Mouse (Mus musculus): ENCODE measurements around the gene Gdf7.

Gene Gdf7

GRCm38 (mm10) chr12:8327675-8328053, 25.9 kb upstream of the Gdf7 start:
- peak; percentile 66 for DNase-seq (ENCODE audit: low read depth, low spot score)

GRCm38 (mm10) chr12:8326825-8327674, 25.3 kb upstream of the Gdf7 start:
- peak; percentile 95 for DNase-seq (ENCODE audit: low read depth, low spot score)

- peak; percentile 92 for DNase-seq (ENCODE audit: low read depth, low spot score)
Measured at GRCm38 (mm10) chr12:8325943-8326522, 24.3 kb upstream of the Gdf7 start.

- no peak for DNase-seq (ENCODE audit: low read depth, low spot score)
Measured at GRCm38 (mm10) chr12:8325245-8325942, 23.6 kb upstream of the Gdf7 start.

- no peak for DNase-seq (ENCODE audit: low read depth, low spot score)
Measured at GRCm38 (mm10) chr12:8324086-8324485, 22.3 kb upstream of the Gdf7 start.

GRCm38 (mm10) chr12:8321506-8321905, 19.8 kb upstream of the Gdf7 start:
- peak; percentile 36 for DNase-seq (ENCODE audit: low read depth, low spot score)

GRCm38 (mm10) chr12:8320084-8320713, 18.4 kb upstream of the Gdf7 start:
- peak; percentile 89 for DNase-seq (ENCODE audit: low read depth, low spot score)

- DNase-seq (ENCODE audit: low read depth, low spot score) = peak; percentile 29
Measured at GRCm38 (mm10) chr12:8316541-8316940, 14.8 kb upstream of the Gdf7 start.

- DNase-seq (ENCODE audit: low read depth, low spot score) = no peak
Measured at GRCm38 (mm10) chr12:8313773-8314172, 12.0 kb upstream of the Gdf7 start.

GRCm38 (mm10) chr12:8313270-8313771, 11.6 kb upstream of the Gdf7 start, which contains the start of gene Hs1bp3:
Hs1bp3 (plus strand) TSS chr12:8313432.
- peak; percentile 91 for DNase-seq (ENCODE audit: low read depth, low spot score)

GRCm38 (mm10) chr12:8312266-8312665, 10.5 kb upstream of the Gdf7 start:
- DNase-seq (ENCODE audit: low read depth, low spot score) = no peak

- no peak for DNase-seq (ENCODE audit: low read depth, low spot score)
Measured at GRCm38 (mm10) chr12:8310992-8311391, 9.2 kb upstream of the Gdf7 start.

GRCm38 (mm10) chr12:8306910-8307309, 5.2 kb upstream of the Gdf7 start:
- no peak for DNase-seq (ENCODE audit: low read depth, low spot score)

- peak; percentile 87 for DNase-seq (ENCODE audit: low read depth, low spot score)
Measured at GRCm38 (mm10) chr12:8306432-8306831, 4.7 kb upstream of the Gdf7 start.

- DNase-seq (ENCODE audit: low read depth, low spot score) = peak; percentile 63
Measured at GRCm38 (mm10) chr12:8305258-8305657, 3.5 kb upstream of the Gdf7 start.

- no peak for DNase-seq (ENCODE audit: low read depth, low spot score)
Measured at GRCm38 (mm10) chr12:8301011-8301814, 541 bp downstream of the Gdf7 start.

GRCm38 (mm10) chr12:8300521-8300920, 1.2 kb downstream of the Gdf7 start:
- no peak for DNase-seq (ENCODE audit: low read depth, low spot score)

- no peak for DNase-seq (ENCODE audit: low read depth, low spot score)
Measured at GRCm38 (mm10) chr12:8300111-8300480, 1.7 kb downstream of the Gdf7 start.

GRCm38 (mm10) chr12:8299143-8300110, 2.3 kb downstream of the Gdf7 start:
- no peak for DNase-seq (ENCODE audit: low read depth, low spot score)

Measured in brain, adult 2 months (tissue).